Mouse (Mus musculus): ENCODE measurements around the gene Mapk6.

DNA sequence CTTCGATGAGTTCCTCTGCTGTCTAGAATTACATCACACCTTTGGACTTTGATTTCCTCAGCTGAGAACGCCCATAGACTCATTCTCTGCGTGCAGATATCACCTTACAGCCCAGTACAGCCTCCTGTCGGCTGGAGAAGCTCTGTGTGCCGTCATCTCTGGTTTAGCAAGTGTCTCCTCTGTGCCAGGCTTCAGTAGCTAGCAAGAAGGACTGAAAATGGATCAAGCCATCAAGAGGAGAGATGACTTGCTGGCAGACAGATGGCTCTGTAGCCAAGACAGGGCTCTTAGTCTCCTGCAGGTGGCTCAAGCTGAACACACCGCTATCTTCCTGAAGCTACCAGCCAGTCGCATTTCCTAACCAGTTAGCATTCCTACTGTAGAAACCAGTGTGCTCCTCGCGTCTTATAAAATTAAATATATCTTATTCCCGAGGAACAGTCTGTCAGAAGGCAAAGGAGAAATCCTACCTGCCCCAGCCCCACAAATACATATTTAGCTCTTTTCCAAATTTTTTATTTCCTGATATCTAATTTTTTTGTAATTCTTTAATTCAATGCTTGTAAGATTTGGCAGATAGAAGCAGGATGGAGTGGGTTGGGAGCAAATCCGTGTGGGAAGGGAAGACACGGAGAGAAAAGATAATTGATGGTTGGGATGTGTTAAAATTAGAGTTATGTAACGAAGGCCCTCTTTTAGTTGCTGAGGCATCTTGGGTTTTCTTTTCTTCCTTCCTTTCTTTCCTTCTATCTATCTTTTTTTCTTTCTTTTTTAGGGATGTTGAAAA lies 87.5 kb downstream of the Mapk6 start:
- TF ChIP-seq CTCF (IDR thresholded peaks at IDR 0.05; ENCODE audit: low read depth) (no peak), EP300 (IDR thresholded peaks at IDR 0.05; ENCODE audit: low read depth) (no peak)
